Mouse (Mus musculus) stomach, embryonic 15.5 days (tissue): ENCODE measurements at regions not wholly inside any gene's neighbourhood (a gene's known extent, or its start where the extent isn't known, plus 50 kb on each side); places are given as distances from the start of the nearest gene placed in this dataset.
A peak's percentile ranks its signal among the peaks of the same experiment; 100 is the strongest.
"Not testable (repeated sequence)": the region's sequence is repeated elsewhere in the genome, so short reads cannot be mapped to it uniquely, and the experiment has no call there.

Source experiments
- ATAC-seq: fragments of 200-750 bp; cut with Nextera tagmentation; 2 replicates; pipeline ENCODE4 v1.8.0; 2017; ENCODE audit warnings: low read depth, moderate number of reproducible peaks, moderate TSS enrichment; ENCODE audit not compliant: insufficient read depth, low FRiP score
- H3K27ac ChIP-seq: fragments of 300-500 bp; sonication (generic); 2 replicates; pipeline ENCODE4 v1.5.1; 2015; ENCODE audit warnings: mild to moderate bottlenecking, inconsistent platforms
- H3K27me3 ChIP-seq: fragments of 300-500 bp; sonication (generic); replicated peaks from 2 replicates; pipeline ENCODE4 v1.6.1; 2015; ENCODE audit warnings: inconsistent platforms
- H3K36me3 ChIP-seq: fragments of 300-500 bp; sonication (generic); 2 replicates; pipeline ENCODE4 v1.6.1; 2015; ENCODE audit warnings: inconsistent platforms
- H3K4me1 ChIP-seq: fragments of 300-500 bp; sonication (generic); 2 replicates; pipeline ENCODE4 v1.6.1; 2015; ENCODE audit warnings: inconsistent platforms
- H3K4me2 ChIP-seq: fragments of 300-500 bp; sonication (generic); 2 replicates; pipeline ENCODE4 v1.6.1; 2015; ENCODE audit warnings: mild to moderate bottlenecking, inconsistent platforms
- H3K4me3 ChIP-seq: fragments of 300-500 bp; sonication (generic); replicated peaks from 2 replicates; pipeline ENCODE4 v1.5.1; 2015; ENCODE audit warnings: inconsistent platforms
- H3K9ac ChIP-seq: fragments of 300-500 bp; sonication (generic); 2 replicates; pipeline ENCODE4 v1.6.1; 2015; ENCODE audit warnings: inconsistent platforms
- H3K9me3 ChIP-seq: fragments of 300-500 bp; sonication (generic); 2 replicates; pipeline ENCODE4 v1.6.1; 2016; ENCODE audit warnings: inconsistent platforms
- WGBS: fragments of 180-500 bp; shearing (Covaris S2); methylation state at CpG from one replicate; pipeline ENCODE4 v1.1.7; 2015; 5-methylcytosine and 5-hydroxymethylcytosine counted together

DNA sequence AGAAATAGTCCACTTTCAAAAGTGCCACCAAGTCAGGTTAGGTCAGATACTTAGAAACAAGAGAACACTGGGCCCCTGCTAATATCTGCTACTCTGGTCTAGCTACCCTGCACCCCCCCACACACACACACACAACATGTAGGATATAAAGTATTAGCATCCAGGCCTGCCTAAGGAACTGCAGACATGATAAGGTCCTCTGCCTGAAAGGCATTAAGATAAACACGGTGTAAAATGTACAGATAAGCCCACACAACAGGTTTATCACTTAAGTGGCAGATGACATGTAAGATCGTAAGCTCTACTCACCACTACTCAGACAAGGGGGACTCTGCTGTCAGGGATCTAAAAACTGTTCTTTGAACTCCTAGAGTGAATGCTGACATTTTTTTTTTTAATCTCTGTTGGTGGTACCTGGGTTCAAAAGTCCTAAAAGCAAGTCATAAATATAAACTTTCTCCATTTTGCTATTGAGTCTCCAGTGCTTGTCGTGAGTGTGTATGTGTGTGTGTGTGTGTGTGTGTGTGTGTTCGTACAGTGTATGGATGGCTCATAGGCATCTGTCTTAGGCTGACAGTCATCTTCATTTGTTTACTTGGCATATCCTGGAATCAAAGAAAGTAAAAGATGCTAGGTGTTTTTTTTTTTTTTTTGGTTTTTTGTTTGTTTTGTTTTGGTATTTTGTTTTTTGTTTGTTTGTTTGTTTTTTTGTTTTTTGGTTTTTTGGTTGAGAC is 52.2 kb downstream of the Gm9817 start:
- Histone ChIP-seq H3K4me1 (no peaks in the 10 kb centered on the region), H3K9me3 (no peaks in the 10 kb centered on the region), H3K4me2 (no peak overlapping the region), H3K27me3 (no peaks in the 10 kb centered on the region), H3K9ac (no peak overlapping the region), H3K4me3 (no peak overlapping the region), H3K27ac (no peak overlapping the region), H3K36me3 (no peaks in the 10 kb centered on the region)
- peak; percentile 68; the same call in 1 of the 2 replicates for ATAC-seq
- 56% methylated on average over 4 of the region's 4 CpGs for WGBS

DNA sequence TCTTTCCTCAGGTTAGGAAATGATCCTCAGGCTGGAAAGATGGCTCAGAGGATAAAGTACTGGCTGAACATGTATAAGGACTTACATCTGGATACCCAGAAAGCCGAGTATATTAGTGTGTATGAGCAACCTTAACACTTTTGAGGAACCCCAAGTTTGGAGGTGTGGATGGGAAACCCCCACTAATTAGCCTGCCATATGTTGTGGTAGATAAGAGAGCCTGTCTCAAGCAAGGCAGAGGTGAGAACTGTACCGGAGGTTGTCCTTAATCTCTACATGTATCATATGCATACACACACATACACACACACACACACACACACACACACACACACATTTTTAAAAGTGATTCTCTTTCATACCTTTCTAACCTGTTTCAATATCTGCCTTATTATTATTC is 62.1 kb downstream of the Gm9817 start:
- Histone ChIP-seq H3K9ac (no peak overlapping the region), H3K36me3 (no peaks in the 10 kb centered on the region), H3K27ac (no peak overlapping the region), H3K4me2 (no peak overlapping the region), H3K9me3 (no peaks in the 10 kb centered on the region), H3K4me3 (no peak overlapping the region), H3K4me1 (no peaks in the 10 kb centered on the region), H3K27me3 (no peaks in the 10 kb centered on the region)
- no peak for ATAC-seq
- WGBS, result 70% methylated on average over 2 of the region's 2 CpGs

DNA sequence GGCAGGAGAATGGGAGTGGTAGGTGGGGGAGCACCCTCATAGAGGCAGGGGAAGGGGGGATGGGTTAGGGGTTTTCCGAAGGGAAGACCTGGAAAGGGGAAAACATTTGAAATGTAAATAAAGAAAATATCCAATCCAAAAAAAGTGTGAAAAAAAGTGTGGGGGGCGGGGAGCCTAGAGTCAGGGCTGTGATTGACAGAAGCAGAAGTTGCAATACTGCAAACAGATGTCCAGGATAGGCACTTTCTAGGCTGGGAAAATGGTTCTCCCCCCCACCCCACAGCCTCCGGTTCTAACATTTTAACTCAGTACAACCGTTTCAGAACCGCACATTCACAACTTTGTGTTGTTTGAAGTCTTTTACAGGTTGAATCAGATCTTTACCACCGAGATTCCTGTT is 66.6 kb downstream of the Gm9817 start:
- Histone ChIP-seq H3K9ac (no peak overlapping the region), H3K27ac (no peak overlapping the region), H3K36me3 (no peaks in the 10 kb centered on the region), H3K9me3 (no peaks in the 10 kb centered on the region), H3K4me1 (no peaks in the 10 kb centered on the region), H3K27me3 (no peaks in the 10 kb centered on the region), H3K4me3 (no peak overlapping the region), H3K4me2 (no peak overlapping the region)
- no peak for ATAC-seq
- 74% methylated on average over 6 of the region's 6 CpGs for WGBS

DNA sequence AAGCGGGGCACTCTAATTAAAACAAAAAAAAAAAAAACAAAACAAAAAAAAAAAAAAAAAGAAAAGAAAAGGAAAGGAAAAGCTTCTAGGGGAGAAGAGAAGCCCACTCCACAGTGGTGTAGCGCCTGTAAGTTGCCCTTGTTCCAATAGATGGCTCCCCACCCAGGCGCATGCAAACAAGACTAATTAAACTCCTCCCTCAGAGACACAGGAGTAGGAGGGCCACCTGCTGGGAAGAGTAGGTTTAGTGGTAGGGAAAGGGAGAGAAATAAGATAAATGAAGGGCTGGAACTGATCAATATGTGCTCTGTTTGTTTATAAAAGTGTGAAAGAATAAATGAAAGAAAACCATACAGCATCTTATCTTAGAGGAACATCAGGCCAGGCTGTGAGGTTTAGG is 77.7 kb downstream of the Gm9817 start:
- WGBS, result 70% methylated on average over 3 of the region's 3 CpGs
- Histone ChIP-seq H3K36me3 (no peaks in the 10 kb centered on the region), H3K9me3 (no peaks in the 10 kb centered on the region), H3K4me1 (no peaks in the 10 kb centered on the region), H3K27ac (no peak overlapping the region), H3K4me3 (no peak overlapping the region), H3K27me3 (no peaks in the 10 kb centered on the region), H3K9ac (no peak overlapping the region), H3K4me2 (no peak overlapping the region)
- ATAC-seq, result no peak

- Histone ChIP-seq H3K4me3 (no peak overlapping the region), H3K9ac (no peak overlapping the region), H3K4me2 (no peak overlapping the region), H3K9me3 (no peaks in the 10 kb centered on the region), H3K36me3 (no peaks in the 10 kb centered on the region), H3K27ac (no peak overlapping the region), H3K27me3 (no peaks in the 10 kb centered on the region), H3K4me1 (no peaks in the 10 kb centered on the region)
- 81% methylated on average over 2 of the region's 2 CpGs for WGBS
- ATAC-seq, result no peak
These were observed 78.5 kb downstream of the Gm9817 start for GRCm38 (mm10) chr13:45156982-45157381.

- H3K9ac ChIP-seq, result no peak overlapping the region
- ATAC-seq, result no peak
- H3K27ac ChIP-seq, result no peak overlapping the region
- no peak overlapping the region for H3K4me2 ChIP-seq
- H3K4me1 ChIP-seq, result no peaks in the 10 kb centered on the region
- H3K9me3 ChIP-seq, result no peaks in the 10 kb centered on the region
- H3K27me3 ChIP-seq, result no peaks in the 10 kb centered on the region
- 88% methylated on average over 5 of the region's 5 CpGs for WGBS
- no peak overlapping the region for H3K4me3 ChIP-seq
- H3K36me3 ChIP-seq, result no peaks in the 10 kb centered on the region
These were observed 81.8 kb downstream of the Gm9817 start for GRCm38 (mm10) chr13:45160281-45160680.

- Histone ChIP-seq H3K4me3 (no peak overlapping the region), H3K4me2 (no peak overlapping the region), H3K27ac (no peak overlapping the region), H3K27me3 (no peaks in the 10 kb centered on the region), H3K9ac (no peak overlapping the region), H3K36me3 (no peaks in the 10 kb centered on the region), H3K4me1 (no peaks in the 10 kb centered on the region), H3K9me3 (no peaks in the 10 kb centered on the region)
- ATAC-seq, result no peak
- WGBS, result 43% methylated on average over 6 of the region's 6 CpGs
These were observed 85.7 kb downstream of the Gm9817 start for GRCm38 (mm10) chr13:45164001-45164778.

DNA sequence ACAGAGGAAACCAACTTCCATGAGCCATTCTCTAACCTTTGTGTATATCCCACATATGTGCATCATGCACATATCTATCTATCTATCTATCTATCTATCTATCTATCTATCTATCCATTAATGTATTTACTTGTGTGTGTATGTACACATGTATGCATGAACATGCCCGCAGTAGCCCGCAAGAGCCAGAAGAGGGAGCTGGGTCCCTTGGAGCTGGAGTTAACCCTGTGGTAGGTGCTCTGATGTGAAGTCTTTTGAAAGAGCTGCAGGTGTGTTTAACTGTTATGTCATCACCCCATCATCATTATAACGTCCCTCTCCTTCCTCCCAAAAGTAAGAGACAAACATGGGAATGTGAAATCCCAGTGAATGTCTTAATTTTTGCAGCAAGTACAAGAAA is 86.7 kb downstream of the Gm9817 start:
- no peak for ATAC-seq
- Histone ChIP-seq H3K27ac (no peak overlapping the region), H3K9ac (no peak overlapping the region), H3K4me3 (no peak overlapping the region), H3K36me3 (no peaks in the 10 kb centered on the region), H3K27me3 (no peaks in the 10 kb centered on the region), H3K4me2 (no peak overlapping the region), H3K9me3 (no peaks in the 10 kb centered on the region), H3K4me1 (no peaks in the 10 kb centered on the region)
- 73% methylated on average over 3 of the region's 3 CpGs for WGBS

GRCm38 (mm10) chr13:45169716-45170115 is 91.2 kb downstream of the Gm9817 start:
- H3K27me3 ChIP-seq, result no peaks in the 10 kb centered on the region
- H3K9ac ChIP-seq, result no peak overlapping the region
- no peak for ATAC-seq
- no peaks in the 10 kb centered on the region for H3K9me3 ChIP-seq
- H3K27ac ChIP-seq, result no peak overlapping the region
- no peak overlapping the region for H3K4me3 ChIP-seq
- H3K36me3 ChIP-seq, result no peaks in the 10 kb centered on the region
- no peaks in the 10 kb centered on the region for H3K4me1 ChIP-seq
- no peak overlapping the region for H3K4me2 ChIP-seq

- no peak overlapping the region for H3K27ac ChIP-seq
- WGBS, result 87% methylated on average over 9 of the region's 9 CpGs
- H3K4me2 ChIP-seq, result no peak overlapping the region
- H3K9ac ChIP-seq, result no peak overlapping the region
- H3K36me3 ChIP-seq, result no peaks in the 10 kb centered on the region
- H3K4me1 ChIP-seq, result no peaks in the 10 kb centered on the region
- no peak overlapping the region for H3K4me3 ChIP-seq
- no peaks in the 10 kb centered on the region for H3K27me3 ChIP-seq
- ATAC-seq, result no peak
- H3K9me3 ChIP-seq, result no peaks in the 10 kb centered on the region
These were observed 94.6 kb downstream of the Gm9817 start for GRCm38 (mm10) chr13:45173139-45173538.

GRCm38 (mm10) chr13:45175711-45176205 is 97.3 kb downstream of the Gm9817 start:
- not testable (repeated sequence) for H3K9ac ChIP-seq, H3K4me3 ChIP-seq, H3K27me3 ChIP-seq, H3K4me1 ChIP-seq, ATAC-seq, H3K9me3 ChIP-seq, H3K36me3 ChIP-seq, H3K27ac ChIP-seq, H3K4me2 ChIP-seq
- 87% methylated on average over 3 of the region's 3 CpGs for WGBS

GRCm38 (mm10) chr13:45181529-45182230 is 103.2 kb downstream of the Gm9817 start:
- WGBS, result 75% methylated on average over 1 of the region's 1 CpGs
- Histone ChIP-seq H3K4me2 (no peak overlapping the region), H3K27me3 (no peaks in the 10 kb centered on the region), H3K9ac (no peak overlapping the region), H3K9me3 (no peaks in the 10 kb centered on the region), H3K36me3 (no peaks in the 10 kb centered on the region), H3K4me3 (no peak overlapping the region), H3K4me1 (no peaks in the 10 kb centered on the region), H3K27ac (no peak overlapping the region)
- peak; percentile 66 for ATAC-seq
